Mouse (Mus musculus): ENCODE data around the gene Olfr456.

DNA sequence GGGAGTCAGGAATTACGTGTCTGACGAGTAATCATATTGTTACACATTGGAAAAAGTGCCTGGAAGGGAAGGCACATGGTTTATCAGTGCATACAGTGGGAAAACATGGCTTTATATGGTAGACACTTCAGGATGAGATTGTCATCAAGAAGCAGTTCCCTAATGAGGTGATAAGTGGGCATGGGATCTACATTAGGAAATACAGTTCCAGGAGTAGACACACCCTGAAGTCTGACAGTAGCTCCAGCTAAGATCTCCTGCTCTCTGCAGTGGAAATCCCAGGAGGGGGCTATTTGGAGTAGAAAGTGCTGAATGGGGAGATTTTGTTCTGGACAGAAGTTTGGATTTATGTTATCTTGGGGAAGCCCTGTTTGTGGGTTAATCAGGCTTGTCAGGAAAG, 45.6 kb downstream of the Olfr456 start:
- TF ChIP-seq MAX (IDR thresholded peaks at IDR 0.05; ENCODE audit: low read depth) (no peak), POLR2A (IDR thresholded peaks at IDR 0.05; ENCODE audit: insufficient read length, low read depth) (no peak), REST (IDR thresholded peaks at IDR 0.05; ENCODE audit: insufficient read depth, insufficient read length) (no peak)

Data from myocyte (in vitro differentiated cells).